Mouse (Mus musculus) liver, embryonic 14.5 days (tissue): Measurements from ENCODE around the gene Wnk2. TPM values are rescaled to one million over a fixed set of nuclear protein-coding genes. Genes with fewer than 3 reads are reported as not detected.

ENCODE experiments used
- ATAC-seq: fragments of 200-750 bp; cut with Nextera tagmentation; 2 replicates; pipeline ENCODE4 v1.8.0; 2017; ENCODE audit warnings: moderate number of reproducible peaks, mild to moderate bottlenecking, moderate library complexity; ENCODE audit not compliant: insufficient read depth
- DNase-seq, 3 experiments: peaks; one replicate each; pipeline ENCODE4 v3.0.0-alpha.2; 2012 to 2013; ENCODE audit warnings: low read depth in 3 of 3, low spot score in 3 of 3
- H3K27ac ChIP-seq: fragments of 300-500 bp; sonication (generic); 2 replicates; pipeline ENCODE4 v1.5.1; 2014; ENCODE audit warnings: moderate library complexity, mild to moderate bottlenecking, control low read depth, inconsistent platforms
- H3K27me3 ChIP-seq: fragments of 300-500 bp; sonication (generic); 2 replicates; pipeline ENCODE4 v1.6.1; 2014; ENCODE audit warnings: mild to moderate bottlenecking, low read length, moderate library complexity; ENCODE audit not compliant: control insufficient read depth, insufficient read depth
- H3K36me3 ChIP-seq: fragments of 300-500 bp; sonication (generic); replicated peaks from 2 replicates; pipeline ENCODE4 v1.6.1; 2014; ENCODE audit warnings: low read depth; ENCODE audit not compliant: control insufficient read depth, insufficient read depth
- H3K4me1 ChIP-seq, 2 experiments: fragments of 200-500 bp in 1 of 2; fragments of 300-500 bp in 1 of 2; sonication (generic) in 1 of 2; replicated peaks; 2 replicates each; pipeline ENCODE4 v1.6.1; 2012 to 2014; ENCODE audit warnings: antibody characterized with exemption in 1 of 2, inconsistent platforms in 1 of 2, low read length in 1 of 2; ENCODE audit not compliant: control insufficient read depth in 2 of 2, insufficient read depth in 2 of 2
- H3K4me2 ChIP-seq: fragments of 300-500 bp; sonication (generic); 2 replicates; pipeline ENCODE4 v1.6.1; 2014; ENCODE audit warnings: low read depth, mild to moderate bottlenecking, control low read depth, moderate library complexity
- H3K4me3 ChIP-seq, 2 experiments: fragments of 200-500 bp in 1 of 2; fragments of 300-500 bp in 1 of 2; sonication (generic) in 1 of 2; 2 replicates each; pipeline ENCODE4 v1.5.1; 2012 to 2014; ENCODE audit warnings: low read depth in 2 of 2, low read length in 2 of 2, mild to moderate bottlenecking in 2 of 2, control low read depth in 1 of 2, inconsistent platforms in 1 of 2, moderate library complexity in 1 of 2; ENCODE audit not compliant: insufficient read depth in 1 of 2
- H3K9ac ChIP-seq: fragments of 300-500 bp; sonication (generic); replicated peaks from 2 replicates; pipeline ENCODE4 v1.6.1; 2014; ENCODE audit warnings: mild to moderate bottlenecking, control low read depth, moderate library complexity
- H3K9me3 ChIP-seq: fragments of 300-500 bp; sonication (generic); 2 replicates; pipeline ENCODE4 v1.6.1; 2016; ENCODE audit warnings: low read length, mixed read lengths; ENCODE audit not compliant: control insufficient read depth
- CTCF ChIP-seq: IDR thresholded peaks from 2 replicates; pipeline ENCODE4 v1.5.1; 2016; ENCODE audit warnings: antibody characterized with exemption, low read depth, control low read depth
- EP300 ChIP-seq: IDR thresholded peaks from 2 replicates; pipeline ENCODE4 v1.6.1; 2016; ENCODE audit warnings: antibody characterized with exemption, low read depth
- WGBS: fragments of 180-500 bp; shearing (Covaris S2); extraction: QIAGEN DNeasy Blood & Tissue Kit; methylation state at CpG from one replicate; pipeline ENCODE4 v1.1.7; 2014; ENCODE audit not compliant: insufficient replicate concordance; 5-methylcytosine and 5-hydroxymethylcytosine counted together
- polyA plus RNA-seq, 2 experiments: library from polyadenylated mRNA; depleted of rRNA in 1 of 2; stranded (reverse) in 1 of 2; unstranded in 1 of 2; fragments of >200 nt; fragmentation: Nextera tagmentation in 1 of 2; extraction: Ambion mirVana in 1 of 2; gene quantifications; 2 replicates each; pipeline versions ENCODE4 v1.2.1 to v1.2.3; 2012 to 2014

Wnk2 gene
- polyA plus RNA-seq, 2 experiments = 0.05 to 0.13 TPM

GRCm38 (mm10) chr13:49093471-49093891 is 54.3 kb downstream of the Wnk2 start:
- DNase-seq (no peak), ATAC-seq (no peak)
- Histone ChIP-seq H3K27me3 (no peaks in the 10 kb centered on the region), H3K27ac (no peak overlapping the region), H3K9me3 (no peaks in the 10 kb centered on the region), H3K4me1 (no peaks in the 10 kb centered on the region), H3K9ac (no peak overlapping the region), H3K4me3 (no peak overlapping the region), H3K4me2 (no peak overlapping the region), H3K36me3 (no peaks in the 10 kb centered on the region)
- WGBS = 53% methylated on average over 9 of the region's 9 CpGs
- TF ChIP-seq EP300 = no peak

GRCm38 (mm10) chr13:49092596-49092995 is 55.2 kb downstream of the Wnk2 start:
- Histone ChIP-seq H3K27ac (no peak overlapping the region), H3K4me3 (no peak overlapping the region), H3K36me3 (no peaks in the 10 kb centered on the region), H3K9ac (no peak overlapping the region), H3K9me3 (no peaks in the 10 kb centered on the region), H3K27me3 (no peaks in the 10 kb centered on the region), H3K4me1 (no peaks in the 10 kb centered on the region), H3K4me2 (no peak overlapping the region)
- ATAC-seq = no peak
- DNase-seq = no peak
- WGBS = 72% methylated on average over 9 of the region's 9 CpGs
- TF ChIP-seq CTCF (no peak), EP300 (no peak)

GRCm38 (mm10) chr13:49090176-49090575 is 57.6 kb downstream of the Wnk2 start:
- H3K4me1 ChIP-seq = no peaks in the 10 kb centered on the region
- TF ChIP-seq EP300 (no peak), CTCF (no peak)
- no peak overlapping the region for H3K9ac ChIP-seq
- H3K4me2 ChIP-seq = no peak overlapping the region
- H3K9me3 ChIP-seq = no peaks in the 10 kb centered on the region
- no peaks in the 10 kb centered on the region for H3K36me3 ChIP-seq
- 86% methylated on average over 1 of the region's 1 CpGs for WGBS
- H3K27me3 ChIP-seq = no peaks in the 10 kb centered on the region
- H3K27ac ChIP-seq = no peak overlapping the region
- DNase-seq (no peak), ATAC-seq (no peak)
- H3K4me3 ChIP-seq = no peak overlapping the region

GRCm38 (mm10) chr13:49088874-49089273 is 58.9 kb downstream of the Wnk2 start:
- Histone ChIP-seq H3K4me1 (no peaks in the 10 kb centered on the region), H3K36me3 (no peaks in the 10 kb centered on the region), H3K27me3 (no peaks in the 10 kb centered on the region), H3K9me3 (no peaks in the 10 kb centered on the region), H3K27ac (no peak overlapping the region), H3K9ac (no peak overlapping the region), H3K4me2 (no peak overlapping the region), H3K4me3 (no peak overlapping the region)
- TF ChIP-seq CTCF (no peak), EP300 (no peak)
- no peak for DNase-seq
- no peak for ATAC-seq
- WGBS = 78% methylated on average over 6 of the region's 6 CpGs

GRCm38 (mm10) chr13:49087420-49087819 is 60.4 kb downstream of the Wnk2 start:
- no peak for ATAC-seq
- DNase-seq = no peak
- H3K9me3 ChIP-seq = no peaks in the 10 kb centered on the region
- H3K27ac ChIP-seq = no peak overlapping the region
- no peaks in the 10 kb centered on the region for H3K27me3 ChIP-seq
- no peaks in the 10 kb centered on the region for H3K36me3 ChIP-seq
- no peak overlapping the region for H3K9ac ChIP-seq
- 59% methylated on average over 7 of the region's 7 CpGs for WGBS
- no peaks in the 10 kb centered on the region for H3K4me1 ChIP-seq
- H3K4me3 ChIP-seq = no peak overlapping the region
- TF ChIP-seq EP300 = no peak
- TF ChIP-seq CTCF = no peak
- no peak overlapping the region for H3K4me2 ChIP-seq
